Mouse (Mus musculus) cerebellum, postnatal 4 days (tissue): ENCODE measurements around the gene Rasl10a.

Source experiments
- DNase-seq, 2 experiments: peaks; one replicate each; pipeline ENCODE4 v3.0.0; 2022; ENCODE audit warnings: low spot score in 2 of 2, mixed read lengths in 1 of 2

The Rasl10a gene

GRCm38 (mm10) chr11:5052200-5052854 lies 5.6 kb upstream of the Rasl10a start:
- no peak for DNase-seq

GRCm38 (mm10) chr11:5054151-5054550 lies 3.8 kb upstream of the Rasl10a start:
- DNase-seq: no peak

GRCm38 (mm10) chr11:5054874-5055273 lies 3.1 kb upstream of the Rasl10a start:
- DNase-seq: no peak

GRCm38 (mm10) chr11:5055945-5056938 lies 1.7 kb upstream of the Rasl10a start:
- DNase-seq: no peak

GRCm38 (mm10) chr11:5057064-5057463 lies 864 bp upstream of the Rasl10a start:
- no peak for DNase-seq

GRCm38 (mm10) chr11:5057541-5057855 lies 430 bp upstream of the Rasl10a start:
- no peak for DNase-seq

GRCm38 (mm10) chr11:5058783-5059182 lies 855 bp downstream of the Rasl10a start:
- DNase-seq: no peak

GRCm38 (mm10) chr11:5059230-5059629 lies 1.3 kb downstream of the Rasl10a start:
- no peak for DNase-seq

GRCm38 (mm10) chr11:5059704-5060156 lies 1.8 kb downstream of the Rasl10a start:
- peak in 1 of 2 experiments; percentile 61 for DNase-seq

GRCm38 (mm10) chr11:5060756-5061412 lies 3.0 kb downstream of the Rasl10a start:
- DNase-seq: no peak

- DNase-seq: peak in 1 of 2 experiments; percentile 73
These were observed 3.6 kb downstream of the Rasl10a start for GRCm38 (mm10) chr11:5061413-5062139.

- no peak for DNase-seq
These were observed 4.4 kb downstream of the Rasl10a start for GRCm38 (mm10) chr11:5062326-5062725.

GRCm38 (mm10) chr11:5062860-5063505 lies 5.1 kb downstream of the Rasl10a start:
- no peak for DNase-seq

- DNase-seq: no peak
These were observed 5.8 kb downstream of the Rasl10a start for GRCm38 (mm10) chr11:5063561-5064281.

- DNase-seq: no peak
These were observed 6.5 kb downstream of the Rasl10a start for GRCm38 (mm10) chr11:5064282-5065055.

- peak; percentile 56 to 81 for DNase-seq
These were observed 7.3 kb downstream of the Rasl10a start, which contains the start of gene Gas2l1 for GRCm38 (mm10) chr11:5065056-5065821. Gene Gas2l1 (minus strand): TSS chr11:5065327.

GRCm38 (mm10) chr11:5067063-5067462 lies 9.1 kb downstream of the Rasl10a start:
- no peak for DNase-seq

- DNase-seq: no peak
These were observed 10.4 kb downstream of the Rasl10a start for GRCm38 (mm10) chr11:5068126-5068971.
